Comparison of ENCODE assay signal across 18 mouse cellular contexts in genomic region chr14:105941353-105941752, GRCm38 (mm10). TPM values are rescaled to one million over a fixed set of nuclear protein-coding genes. Genes with fewer than 3 reads are reported as not detected.
DNase-seq lines count a peak whose midpoint lies in the region; ATAC-seq and TF ChIP-seq lines count a peak whose summit lies in the region.
"Had no signal": no experiment of that assay in that cellular context is flagged by ENCODE, and none has a peak within 500 bp of the region (broad histone marks: within the 10 kb centered on the region; RNA-seq: fewer than 3 reads in every experiment).

No protein-coding gene starts in this region.

- peak; percentile 47 to 54 for DNase-seq in heart, adult 18-20 months
- no peak for DNase-seq in heart, postnatal 25 days (ENCODE audit: low spot score)
- DNase-seq in urinary bladder, postnatal 14 days (ENCODE audit: low spot score): peak; percentile 54
- DNase-seq in urinary bladder, postnatal 4 days (ENCODE audit: low spot score in 2 of 2): no peak
- DNase-seq in stomach, postnatal 0 days (ENCODE audit: low spot score): peak; percentile 29
- no peak for DNase-seq in hindbrain, embryonic 14.5 days (ENCODE audit: low spot score)
- DNase-seq in right cerebral cortex, adult 18-20 months: no peak
- DNase-seq: cerebellum, postnatal 14 days; gastrocnemius, postnatal 10 days; kidney, adult 11 months; kidney, postnatal 4 days; spleen, adult 18-20 months; thymus, adult 2 months had no signal

- TF ChIP-seq EP300 in stomach, postnatal 0 days (optimal IDR thresholded peaks at IDR 0.05): no peak

- H3K27me3 ChIP-seq in lung, embryonic 16.5 days (ENCODE audit: control insufficient read depth, insufficient read depth, low read depth, low read length): no peaks in the 10 kb centered on the region
- H3K27me3 ChIP-seq in stomach, postnatal 0 days (ENCODE audit: control insufficient read depth, insufficient read depth, low read length): no peaks in the 10 kb centered on the region
- no peaks in the 10 kb centered on the region for H3K27me3 ChIP-seq in hindbrain, embryonic 14.5 days (ENCODE audit: control insufficient read depth, insufficient read depth, low read length)
- H3K27me3 ChIP-seq: forebrain, embryonic 12.5 days; limb, embryonic 15.5 days had no signal

- no peak overlapping the region for H3K4me3 ChIP-seq in lung, embryonic 16.5 days (ENCODE audit: low read length)
- no peak overlapping the region for H3K4me3 ChIP-seq in stomach, postnatal 0 days (ENCODE audit: low read depth, low read length)
- no peak overlapping the region for H3K4me3 ChIP-seq in hindbrain, embryonic 14.5 days (replicated peaks; ENCODE audit: low read length)
- H3K4me3 ChIP-seq: forebrain, embryonic 12.5 days; left cerebral cortex, adult 2 months; limb, embryonic 15.5 days had no signal

- H3K4me1 ChIP-seq in lung, embryonic 16.5 days (replicated peaks; ENCODE audit: control insufficient read depth, insufficient read depth, low read length): peaks cover 4% of the 10 kb centered on the region; the same call in 1 of the 2 replicates
- no peaks in the 10 kb centered on the region for H3K4me1 ChIP-seq in stomach, postnatal 0 days (replicated peaks; ENCODE audit: control insufficient read depth, insufficient read depth)
- no peaks in the 10 kb centered on the region for H3K4me1 ChIP-seq in hindbrain, embryonic 14.5 days (replicated peaks; ENCODE audit: control insufficient read depth, insufficient read depth, low read length)
- H3K4me1 ChIP-seq: forebrain, embryonic 12.5 days had no signal

- intact Hi-C loops in heart, postnatal 25 days (cut with DNase I): no loop called here

- ATAC-seq in lung, embryonic 16.5 days (ENCODE audit: low read depth): peak; percentile 73
- no peak for ATAC-seq in stomach, postnatal 0 days (ENCODE audit: low FRiP score, low TSS enrichment)
- ATAC-seq in hindbrain, embryonic 14.5 days (ENCODE audit: low FRiP score): no peak

- no peaks in the 10 kb centered on the region for H3K36me3 ChIP-seq in lung, embryonic 16.5 days (ENCODE audit: control insufficient read depth, insufficient read depth, low read length)
- H3K36me3 ChIP-seq in stomach, postnatal 0 days (ENCODE audit: control insufficient read depth, insufficient read depth, low read length): no peaks in the 10 kb centered on the region
- H3K36me3 ChIP-seq in hindbrain, embryonic 14.5 days (replicated peaks; ENCODE audit: control insufficient read depth, insufficient read depth): no peaks in the 10 kb centered on the region
- H3K36me3 ChIP-seq: forebrain, embryonic 12.5 days; G1E; limb, embryonic 15.5 days had no signal

- H3K9ac ChIP-seq in lung, embryonic 16.5 days (ENCODE audit: low read length): no peak overlapping the region
- no peak overlapping the region for H3K9ac ChIP-seq in stomach, postnatal 0 days (ENCODE audit: low read length)
- H3K9ac ChIP-seq in hindbrain, embryonic 14.5 days: no peak overlapping the region
- H3K9ac ChIP-seq: forebrain, embryonic 12.5 days; limb, embryonic 15.5 days had no signal

- H3K4me2 ChIP-seq in lung, embryonic 16.5 days (ENCODE audit: low read depth, low read length): peak overlapping the region; percentile 36
- no peak overlapping the region for H3K4me2 ChIP-seq in stomach, postnatal 0 days (replicated peaks; ENCODE audit: low read depth)
- H3K4me2 ChIP-seq in hindbrain, embryonic 14.5 days (replicated peaks): no peak overlapping the region
- H3K4me2 ChIP-seq: forebrain, embryonic 12.5 days; limb, embryonic 15.5 days had no signal

- 28% methylated on average over 9 of the region's 9 CpGs for WGBS in lung, embryonic 16.5 days
- WGBS in stomach, postnatal 0 days: 26% methylated on average over 9 of the region's 9 CpGs
- WGBS in hindbrain, embryonic 14.5 days: 84% methylated on average over 9 of the region's 9 CpGs

- no peak for TF ChIP-seq CTCF in stomach, postnatal 0 days (IDR thresholded peaks at IDR 0.05; ENCODE audit: low read depth)

- H3K27ac ChIP-seq in lung, embryonic 16.5 days (ENCODE audit: low read length): peak overlapping the region; percentile 31
- no peak overlapping the region for H3K27ac ChIP-seq in stomach, postnatal 0 days (replicated peaks)
- no peak overlapping the region for H3K27ac ChIP-seq in hindbrain, embryonic 14.5 days
- H3K27ac ChIP-seq: forebrain, embryonic 12.5 days; left cerebral cortex, adult 2 months; limb, embryonic 15.5 days had no signal

- no peaks in the 10 kb centered on the region for H3K9me3 ChIP-seq in lung, embryonic 16.5 days (ENCODE audit: control insufficient read depth, low read length)
- H3K9me3 ChIP-seq in stomach, postnatal 0 days (ENCODE audit: control insufficient read depth, low read length): no peaks in the 10 kb centered on the region
- no peaks in the 10 kb centered on the region for H3K9me3 ChIP-seq in hindbrain, embryonic 14.5 days (ENCODE audit: control insufficient read depth, low read length)
- H3K9me3 ChIP-seq: forebrain, embryonic 12.5 days; limb, embryonic 15.5 days had no signal

RNA-seq across cellular contexts. Expression of gene Spry2, which starts 44.7 kb away (rescaled TPM):
- total RNA-seq in heart, adult 18-20 months (2021): 10 to 100 TPM; 17.5 to 21.0 TPM
- 10 to 100 TPM; 28.7 to 29.0 TPM for total RNA-seq in heart, postnatal 25 days (2021)
- polyA plus RNA-seq in lung, embryonic 16.5 days (2015; fragmentation: Nextera tagmentation; extraction: Ambion mirVana): 52.1 and 61.7 TPM in 2 replicates
- 45.8 and 49.2 TPM in 2 replicates for polyA plus RNA-seq in stomach, postnatal 0 days (2015; fragmentation: Nextera tagmentation; extraction: Ambion mirVana)
- 35.0 and 37.5 TPM in 2 replicates for polyA plus RNA-seq in hindbrain, embryonic 14.5 days (2014; fragmentation: Nextera tagmentation; extraction: Ambion mirVana)
- polyA plus RNA-seq: G1E had no signal

Comparison
In these comparisons a context has a peak if more than half of its experiments do, and no peak if none do; other contexts are left out.
1. DNase-seq: peak in heart, adult 18-20 months (2 of 2), urinary bladder, postnatal 14 days (single experiment) and stomach, postnatal 0 days (single experiment); none in heart, postnatal 25 days (single experiment), urinary bladder, postnatal 4 days (0 of 2), hindbrain, embryonic 14.5 days (single experiment) and right cerebral cortex, adult 18-20 months (single experiment).